Mouse (Mus musculus) small intestine, adult 2 months (tissue): Measurements from ENCODE around the gene Mrpl51. TPM values are rescaled to one million over a fixed set of nuclear protein-coding genes. Genes with fewer than 3 reads are reported as not detected.

Experiments
- H3K27ac ChIP-seq: fragments of 200-500 bp; 2 replicates; pipeline ENCODE4 v1.5.1; 2012; ENCODE audit warnings: low read depth, low read length, control low read depth, inconsistent platforms; ENCODE audit not compliant: insufficient read depth
- H3K27me3 ChIP-seq: fragments of 200-500 bp; 2 replicates; pipeline ENCODE4 v1.6.1; 2012; ENCODE audit warnings: mild to moderate bottlenecking, moderate library complexity, low read length, inconsistent platforms; ENCODE audit not compliant: control insufficient read depth, insufficient read depth
- H3K36me3 ChIP-seq: fragments of 200-500 bp; 2 replicates; pipeline ENCODE4 v1.6.1; 2012; ENCODE audit warnings: mild to moderate bottlenecking, low read length, control low read depth, inconsistent platforms; ENCODE audit not compliant: control insufficient read depth, insufficient read depth
- H3K4me1 ChIP-seq: fragments of 200-500 bp; 2 replicates; pipeline ENCODE4 v1.6.1; 2012; ENCODE audit warnings: low read length, inconsistent platforms, mixed read lengths; ENCODE audit not compliant: control insufficient read depth, insufficient read depth, insufficient read length
- H3K4me3 ChIP-seq: fragments of 200-500 bp; 2 replicates; pipeline ENCODE4 v1.5.1; 2012; ENCODE audit warnings: low read depth, mild to moderate bottlenecking, control low read depth, inconsistent platforms, low read length, moderate library complexity
- CTCF ChIP-seq: fragments of 200-500 bp; IDR thresholded peaks from 2 replicates; pipeline ENCODE4 v1.5.1; 2012; ENCODE audit warnings: low read depth, mild to moderate bottlenecking, control low read depth, inconsistent platforms, low read length, moderate library complexity, mixed read lengths; ENCODE audit not compliant: insufficient replicate concordance, insufficient read length; ENCODE audit errors: extremely low read depth
- POLR2A ChIP-seq: fragments of 200-500 bp; IDR thresholded peaks from 2 replicates; pipeline ENCODE4 v1.6.1; 2012; ENCODE audit warnings: low read depth, mild to moderate bottlenecking, control low read depth, inconsistent platforms, low read length, moderate library complexity
- WGBS: fragments of 180-500 bp; shearing (Covaris S2); methylation state at CpG from one replicate; pipeline ENCODE4 v1.1.7; 2018; 5-methylcytosine and 5-hydroxymethylcytosine counted together
- polyA plus RNA-seq: library from polyadenylated mRNA; depleted of rRNA; stranded (reverse); fragments of >200 nt; gene quantifications from 2 replicates; pipeline ENCODE4 v1.2.3, GENCODE M21; 2012

Gene Mrpl51
- polyA plus RNA-seq, 1 experiment: 62.7 TPM

DNA sequence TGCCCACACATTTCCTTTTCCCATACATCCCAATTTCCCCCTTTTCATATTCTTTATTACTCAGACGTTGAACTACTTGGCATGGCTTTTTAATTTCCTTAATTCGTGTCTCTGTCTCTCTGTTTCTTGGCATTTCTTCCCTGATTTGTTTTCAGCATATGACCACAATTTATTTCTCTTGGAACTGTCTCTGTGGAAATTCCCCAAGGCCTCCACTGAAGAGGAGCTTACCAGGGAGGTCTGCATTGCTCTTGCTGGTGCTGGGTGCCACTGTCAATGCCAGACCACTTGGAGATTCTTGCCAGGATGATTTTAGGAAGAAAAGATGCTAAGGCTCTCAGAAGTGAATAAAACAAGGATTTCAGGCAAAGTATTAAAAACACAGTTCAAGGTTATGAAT, 21.0 kb downstream of the Mrpl51 start:
- Histone ChIP-seq H3K36me3 (no peaks in the 10 kb centered on the region), H3K4me1 (no peaks in the 10 kb centered on the region), H3K27ac (no peak overlapping the region), H3K27me3 (no peaks in the 10 kb centered on the region), H3K4me3 (no peak overlapping the region)
- WGBS: 28% methylated on average over 2 of the region's 2 CpGs
- TF ChIP-seq CTCF (no peak), POLR2A (no peak)

- Histone ChIP-seq H3K4me1 (no peaks in the 10 kb centered on the region), H3K27ac (no peak overlapping the region), H3K27me3 (no peaks in the 10 kb centered on the region), H3K36me3 (no peaks in the 10 kb centered on the region), H3K4me3 (no peak overlapping the region)
- TF ChIP-seq CTCF: no peak
- no peak for TF ChIP-seq POLR2A
- 67% methylated on average over 6 of the region's 6 CpGs for WGBS
Observed at GRCm38 (mm10) chr6:125213129-125213528, 21.5 kb downstream of the Mrpl51 start.

DNA sequence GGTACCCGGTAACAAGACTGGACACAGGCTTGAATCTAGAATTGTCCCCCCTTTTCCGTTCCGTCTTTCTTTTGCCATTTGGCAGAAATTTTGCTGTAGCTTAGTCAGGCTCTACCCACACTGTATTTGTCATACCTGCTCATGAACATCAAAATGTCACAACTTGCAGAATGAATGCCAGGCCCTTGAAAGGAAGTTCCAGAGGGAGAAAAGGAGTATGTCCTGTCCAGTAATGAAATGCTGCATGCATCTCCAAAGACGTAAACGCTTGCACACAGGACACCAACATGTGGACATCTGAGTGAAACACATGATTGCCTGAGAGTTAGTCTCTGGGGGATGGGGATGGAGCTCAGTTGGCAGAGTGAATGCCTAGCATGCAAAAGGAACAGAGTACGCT, 22.1 kb downstream of the Mrpl51 start:
- Histone ChIP-seq H3K4me3 (no peak overlapping the region), H3K27ac (no peak overlapping the region), H3K36me3 (no peaks in the 10 kb centered on the region), H3K4me1 (no peaks in the 10 kb centered on the region), H3K27me3 (no peaks in the 10 kb centered on the region)
- 82% methylated on average over 6 of the region's 6 CpGs for WGBS
- TF ChIP-seq POLR2A: no peak
- TF ChIP-seq CTCF: no peak

DNA sequence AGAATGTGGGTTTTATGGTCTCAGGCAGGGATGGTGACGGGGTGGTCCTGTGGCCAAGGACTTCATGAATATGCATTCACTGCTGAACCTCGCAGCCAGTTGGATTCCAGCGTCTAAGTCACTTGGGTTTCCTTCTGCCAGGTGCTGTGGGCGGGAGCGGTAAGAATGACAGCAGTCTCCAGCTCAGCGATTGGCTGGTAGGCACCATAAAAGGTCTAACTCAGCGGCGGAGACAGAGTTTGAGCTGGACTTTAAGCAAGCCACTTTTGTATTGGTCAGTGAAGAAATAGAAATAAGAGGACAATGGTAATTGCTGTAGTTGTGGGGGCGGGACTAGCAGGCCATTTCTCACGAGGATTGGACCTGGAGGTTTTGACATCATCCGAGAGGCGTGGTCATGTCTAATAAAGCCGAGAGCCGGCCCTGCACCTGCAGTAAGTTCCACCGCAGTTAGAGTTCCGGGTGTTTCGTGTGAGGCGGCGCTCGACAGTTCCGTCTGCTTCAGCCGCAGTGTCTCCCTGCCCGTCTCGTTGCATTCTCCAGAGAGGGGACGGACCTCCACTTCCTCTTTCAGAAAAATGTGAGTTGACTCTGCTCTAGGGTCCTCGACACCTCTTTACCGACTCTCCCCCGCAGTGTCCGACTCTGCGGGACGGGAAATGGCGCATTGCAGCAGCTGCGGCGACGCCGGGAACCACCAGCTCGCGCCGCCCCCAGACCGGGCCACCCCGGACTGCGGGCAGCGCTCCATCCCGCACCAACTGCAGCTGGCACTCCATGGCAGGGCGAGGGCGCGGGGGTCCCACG, 23.8 kb downstream of the Mrpl51 start, which contains the start of gene Vamp1:
Gene Vamp1, plus strand, starts transcription at position 404 of the 807 bp plus-strand sequence.
- TF ChIP-seq POLR2A (peak; percentile 99), CTCF (no peak)
- no peaks in the 10 kb centered on the region for H3K27me3 ChIP-seq
- peak within 1 kb of the TSS; percentile 89 for H3K4me3 ChIP-seq
- peaks cover 11% of the 10 kb centered on the region for H3K36me3 ChIP-seq
- peak within 1 kb of the TSS; percentile 69 for H3K27ac ChIP-seq
- 1% methylated on average over 48 of the region's 48 CpGs for WGBS
- no peaks in the 10 kb centered on the region for H3K4me1 ChIP-seq

DNA sequence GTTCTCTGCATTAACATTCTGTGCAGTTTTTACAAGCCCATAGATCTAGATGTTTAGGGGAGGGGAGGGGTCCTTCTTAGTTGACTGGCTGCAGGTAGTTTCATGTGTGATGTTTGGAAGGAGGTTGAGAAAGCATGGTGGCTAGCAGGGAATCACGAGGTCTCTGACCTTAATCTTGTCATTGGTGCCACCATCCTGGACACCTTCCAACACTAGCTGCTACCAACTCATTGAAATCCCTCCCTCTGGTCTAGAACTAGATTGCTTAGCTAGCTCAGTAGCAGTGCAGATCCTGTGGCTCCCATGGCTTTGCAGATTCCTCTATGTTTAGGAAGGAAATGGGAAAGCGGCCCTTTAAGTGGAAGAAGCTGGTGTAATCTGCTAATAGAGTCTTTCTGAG, 25.3 kb downstream of the Mrpl51 start:
- H3K4me3 ChIP-seq: no peak overlapping the region
- no peak for TF ChIP-seq POLR2A
- TF ChIP-seq CTCF: no peak
- H3K27ac ChIP-seq: no peak overlapping the region
- 62% methylated on average over 2 of the region's 2 CpGs for WGBS
- no peaks in the 10 kb centered on the region for H3K27me3 ChIP-seq
- H3K4me1 ChIP-seq: no peaks in the 10 kb centered on the region
- peaks cover 13% of the 10 kb centered on the region for H3K36me3 ChIP-seq

- Histone ChIP-seq H3K4me1 (no peaks in the 10 kb centered on the region), H3K36me3 (peaks cover 14% of the 10 kb centered on the region), H3K27me3 (no peaks in the 10 kb centered on the region), H3K27ac (no peak overlapping the region), H3K4me3 (no peak overlapping the region)
- TF ChIP-seq CTCF (no peak), POLR2A (no peak)
- 90% methylated on average over 11 of the region's 11 CpGs for WGBS
Observed at GRCm38 (mm10) chr6:125217899-125218298, 26.3 kb downstream of the Mrpl51 start.

GRCm38 (mm10) chr6:125218963-125219362, 27.4 kb downstream of the Mrpl51 start:
- Histone ChIP-seq H3K27ac (no peak overlapping the region), H3K4me1 (no peaks in the 10 kb centered on the region)

More at GRCm38 (mm10) chr6:125218963-125219362, 27.4 kb downstream of the Mrpl51 start:
- H3K36me3 ChIP-seq: peaks cover 20% of the 10 kb centered on the region
- no peaks in the 10 kb centered on the region for H3K27me3 ChIP-seq
- TF ChIP-seq CTCF (peak; percentile 26; the same call in 1 of the 2 replicates), POLR2A (no peak)
- 78% methylated on average over 4 of the region's 4 CpGs for WGBS
- H3K4me3 ChIP-seq: no peak overlapping the region
